Mouse (Mus musculus): ENCODE measurements at regions not wholly inside any gene's neighbourhood (a gene's known extent, or its start where the extent isn't known, plus 50 kb on each side); places are given as distances from the start of the nearest gene placed in this dataset.

DNA sequence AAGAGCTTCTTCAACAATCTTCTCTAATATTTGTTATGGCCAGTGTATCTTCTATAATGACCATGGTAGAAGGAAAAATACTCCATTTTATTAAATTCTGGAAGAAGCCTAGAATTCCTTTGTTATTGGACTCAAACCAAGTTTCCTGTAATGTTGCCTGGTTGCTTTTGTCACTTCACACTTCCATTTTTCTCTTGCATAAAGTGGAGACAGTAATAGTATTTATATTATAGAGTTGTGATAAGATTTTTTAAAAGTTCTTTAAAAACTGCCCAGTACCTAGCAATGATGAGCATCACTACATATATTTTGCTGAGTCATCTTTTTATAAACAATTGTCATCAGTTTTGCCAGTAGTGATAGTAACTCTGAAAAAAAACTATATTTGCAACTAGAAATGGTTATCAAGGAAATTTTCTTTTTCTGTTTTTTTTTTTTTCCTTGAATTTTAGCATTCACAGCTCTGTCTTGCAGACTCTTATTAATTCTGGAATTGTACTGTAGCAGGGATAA, 415.2 kb upstream of the Aga start:
- no peak overlapping the region for H3K4me3 ChIP-seq (replicated peaks)

GRCm38 (mm10) chr8:53140041-53140440, 371.5 kb upstream of the Aga start:
- no peaks in the 10 kb centered on the region for H3K27me3 ChIP-seq (replicated peaks)
- no peaks in the 10 kb centered on the region for H3K9me3 ChIP-seq
- no peak overlapping the region for H3K9ac ChIP-seq
- ATAC-seq = no peak
- H3K4me2 ChIP-seq (replicated peaks) = no peak overlapping the region
- H3K4me3 ChIP-seq (replicated peaks) = no peak overlapping the region
- 74% methylated on average over 6 of the region's 6 CpGs for WGBS
- no peaks in the 10 kb centered on the region for H3K4me1 ChIP-seq (replicated peaks)
- no peak overlapping the region for H3K27ac ChIP-seq
- no peaks in the 10 kb centered on the region for H3K36me3 ChIP-seq

More for the DNA sequence above, 415.2 kb upstream of the Aga start:
- H3K4me2 ChIP-seq (replicated peaks) = no peak overlapping the region
- H3K27me3 ChIP-seq (replicated peaks) = no peaks in the 10 kb centered on the region
- no peaks in the 10 kb centered on the region for H3K9me3 ChIP-seq
- H3K9ac ChIP-seq = no peak overlapping the region
- no peak overlapping the region for H3K27ac ChIP-seq
- H3K36me3 ChIP-seq = no peaks in the 10 kb centered on the region
- H3K4me1 ChIP-seq (replicated peaks) = no peaks in the 10 kb centered on the region
- no peak for ATAC-seq

GRCm38 (mm10) chr8:53148915-53149314, 362.6 kb upstream of the Aga start:
- Histone ChIP-seq H3K36me3 (no peaks in the 10 kb centered on the region), H3K4me3 (replicated peaks) (no peak overlapping the region), H3K4me2 (replicated peaks) (no peak overlapping the region), H3K4me1 (replicated peaks) (no peaks in the 10 kb centered on the region), H3K9me3 (no peaks in the 10 kb centered on the region), H3K9ac (no peak overlapping the region), H3K27ac (no peak overlapping the region), H3K27me3 (replicated peaks) (no peaks in the 10 kb centered on the region)
- WGBS = 90% methylated on average over 2 of the region's 2 CpGs
- no peak for ATAC-seq

DNA sequence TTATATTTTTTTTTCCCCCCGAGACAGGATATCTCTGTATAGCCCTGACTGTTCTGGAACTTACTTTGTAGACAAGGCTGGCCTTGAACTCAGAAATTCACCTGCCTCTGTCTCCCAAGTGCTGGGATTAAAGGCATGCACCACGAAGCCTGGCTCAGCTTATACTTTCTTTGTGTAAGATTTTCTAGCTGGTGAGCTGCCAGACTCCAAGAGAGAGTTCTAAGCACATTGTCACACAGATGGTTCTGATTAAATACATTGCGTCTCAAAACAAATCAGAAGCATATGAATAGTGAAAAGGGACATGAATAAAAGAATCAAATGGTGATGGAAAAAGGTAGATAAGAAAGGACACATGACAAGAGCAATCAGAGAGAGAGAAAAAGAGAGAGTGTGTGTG, 347.5 kb upstream of the Aga start:
- Histone ChIP-seq H3K27me3 (replicated peaks) (no peaks in the 10 kb centered on the region), H3K4me1 (replicated peaks) (no peaks in the 10 kb centered on the region), H3K9ac (no peak overlapping the region), H3K36me3 (no peaks in the 10 kb centered on the region), H3K9me3 (no peaks in the 10 kb centered on the region), H3K4me2 (replicated peaks) (no peak overlapping the region), H3K27ac (no peak overlapping the region), H3K4me3 (replicated peaks) (no peak overlapping the region)
- ATAC-seq = no peak
- 53% methylated on average over 3 of the region's 3 CpGs for WGBS

DNA sequence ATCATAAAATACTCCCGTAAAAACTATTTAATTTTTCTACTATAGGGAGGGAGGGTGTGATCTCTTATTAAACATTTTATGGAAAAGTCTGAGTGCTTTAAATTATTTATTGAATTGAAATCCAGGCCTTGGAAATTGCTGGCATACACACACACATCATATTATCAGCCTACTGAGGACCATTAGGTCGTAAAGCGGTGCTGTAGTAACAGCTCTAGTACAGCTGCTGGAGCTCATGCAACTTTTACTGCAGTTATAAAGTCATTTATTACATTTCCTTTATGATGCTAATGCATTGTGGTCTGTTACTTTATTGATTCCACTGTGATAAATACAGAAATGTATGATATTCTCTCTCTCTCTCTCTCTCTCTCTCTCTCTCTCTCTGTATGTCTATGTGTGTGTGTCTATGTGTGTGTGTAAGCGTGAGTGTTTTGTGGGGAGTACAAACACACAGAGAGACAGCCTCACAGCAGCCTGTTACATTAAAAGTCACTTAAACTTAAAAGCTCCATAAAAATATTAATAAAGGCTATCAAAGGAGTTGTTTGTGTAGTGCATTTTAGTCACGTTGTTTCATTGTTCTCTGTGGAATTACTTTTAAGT, 339.7 kb upstream of the Aga start:
- Histone ChIP-seq H3K36me3 (no peaks in the 10 kb centered on the region), H3K9me3 (no peaks in the 10 kb centered on the region), H3K27me3 (replicated peaks) (no peaks in the 10 kb centered on the region), H3K9ac (no peak overlapping the region), H3K4me1 (replicated peaks) (no peaks in the 10 kb centered on the region), H3K4me2 (replicated peaks) (no peak overlapping the region), H3K27ac (no peak overlapping the region), H3K4me3 (replicated peaks) (no peak overlapping the region)
- WGBS = 68% methylated on average over 5 of the region's 5 CpGs
- peak; percentile 93 for ATAC-seq

GRCm38 (mm10) chr8:53192519-53192918, 319.0 kb upstream of the Aga start:
- Histone ChIP-seq H3K36me3 (no peaks in the 10 kb centered on the region), H3K27me3 (replicated peaks) (no peaks in the 10 kb centered on the region), H3K9me3 (no peaks in the 10 kb centered on the region), H3K27ac (no peak overlapping the region), H3K4me3 (replicated peaks) (no peak overlapping the region), H3K9ac (no peak overlapping the region), H3K4me1 (replicated peaks) (no peaks in the 10 kb centered on the region), H3K4me2 (replicated peaks) (no peak overlapping the region)
- no peak for ATAC-seq
- WGBS = 69% methylated on average over 1 of the region's 1 CpGs

DNA sequence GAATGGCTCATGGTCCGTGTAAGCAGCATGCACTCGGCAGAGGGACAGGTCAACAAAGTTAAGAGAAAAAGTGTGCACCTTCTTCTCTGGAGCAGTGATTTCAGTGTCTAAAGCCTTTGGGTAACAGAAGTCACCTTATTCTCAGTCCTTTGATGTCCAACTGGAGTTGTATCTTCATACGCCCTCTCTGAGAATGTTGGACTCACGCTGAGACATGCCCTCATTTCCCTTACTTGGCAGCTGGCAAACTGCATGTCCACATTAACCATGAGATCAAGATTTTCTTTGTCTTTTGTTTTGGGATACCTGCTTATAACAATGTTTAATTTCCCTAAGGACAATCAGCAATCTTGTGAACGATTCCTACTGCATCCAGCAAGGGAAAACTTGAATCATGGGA, 289.3 kb upstream of the Aga start:
- H3K27me3 ChIP-seq (replicated peaks) = no peaks in the 10 kb centered on the region
- H3K4me3 ChIP-seq (replicated peaks) = no peak overlapping the region
- no peaks in the 10 kb centered on the region for H3K9me3 ChIP-seq
- no peak overlapping the region for H3K4me2 ChIP-seq (replicated peaks)
- H3K4me1 ChIP-seq (replicated peaks) = no peaks in the 10 kb centered on the region
- no peak overlapping the region for H3K27ac ChIP-seq
- H3K36me3 ChIP-seq = no peaks in the 10 kb centered on the region
- no peak overlapping the region for H3K9ac ChIP-seq
- WGBS = 82% methylated on average over 5 of the region's 5 CpGs
- ATAC-seq = no peak
